Mouse (Mus musculus) liver, postnatal 0 days (tissue): ENCODE data around the gene Stk40. TPM values are rescaled to one million over a fixed set of nuclear protein-coding genes. Genes with fewer than 3 reads are reported as not detected.

ENCODE experiments used
- ATAC-seq: fragments of 200-750 bp; cut with Nextera tagmentation; 2 replicates; pipeline ENCODE4 v1.8.0; 2017; ENCODE audit warnings: mild to moderate bottlenecking, moderate library complexity
- DNase-seq: peaks from one replicate; pipeline ENCODE4 v3.0.0-alpha.2; 2016
- H3K27ac ChIP-seq: fragments of 300-500 bp; sonication (generic); 2 replicates; pipeline ENCODE4 v1.5.1; 2014; ENCODE audit warnings: antibody characterized with exemption, moderate library complexity, mild to moderate bottlenecking, low read depth
- H3K27me3 ChIP-seq: fragments of 300-500 bp; sonication (generic); 2 replicates; pipeline ENCODE4 v1.6.1; 2014; ENCODE audit warnings: low read length, control low read depth, mixed read lengths; ENCODE audit not compliant: insufficient read depth
- H3K36me3 ChIP-seq: fragments of 300-500 bp; sonication (generic); replicated peaks from 2 replicates; pipeline ENCODE4 v1.6.1; 2014; ENCODE audit warnings: mild to moderate bottlenecking, control low read depth, low read length, moderate library complexity, mixed read lengths; ENCODE audit not compliant: insufficient read depth
- H3K4me1 ChIP-seq: fragments of 300-500 bp; sonication (generic); 2 replicates; pipeline ENCODE4 v1.6.1; 2014; ENCODE audit warnings: antibody characterized with exemption, mild to moderate bottlenecking, control low read depth; ENCODE audit not compliant: insufficient read depth
- H3K4me2 ChIP-seq: fragments of 300-500 bp; sonication (generic); 2 replicates; pipeline ENCODE4 v1.6.1; 2014; ENCODE audit warnings: low read depth, mild to moderate bottlenecking, low read length, moderate library complexity, mixed read lengths
- H3K4me3 ChIP-seq: fragments of 300-500 bp; sonication (generic); 2 replicates; pipeline ENCODE4 v1.5.1; 2014; ENCODE audit warnings: low read depth, low read length
- H3K9ac ChIP-seq: fragments of 300-500 bp; sonication (generic); replicated peaks from 2 replicates; pipeline ENCODE4 v1.6.1; 2014; ENCODE audit warnings: mild to moderate bottlenecking, moderate library complexity
- H3K9me3 ChIP-seq: fragments of 300-500 bp; sonication (generic); 2 replicates; pipeline ENCODE4 v1.6.1; 2016; ENCODE audit warnings: mild to moderate bottlenecking, control low read depth, low read length, mixed read lengths
- CTCF ChIP-seq: sonication (generic); IDR thresholded peaks from 2 replicates; pipeline ENCODE4 v1.5.1; 2016; ENCODE audit warnings: antibody characterized with exemption, low read depth
- EP300 ChIP-seq: IDR thresholded peaks from 2 replicates; pipeline ENCODE4 v1.6.1; 2016; ENCODE audit warnings: antibody characterized with exemption, low read depth, mild to moderate bottlenecking
- WGBS: fragments of 180-500 bp; shearing (Covaris S2); extraction: QIAGEN DNeasy Blood & Tissue Kit; methylation state at CpG from one replicate; pipeline ENCODE4 v1.1.7; 2014; ENCODE audit not compliant: insufficient replicate concordance; 5-methylcytosine and 5-hydroxymethylcytosine counted together
- polyA plus RNA-seq: library from polyadenylated mRNA; unstranded; fragments of >200 nt; fragmentation: Nextera tagmentation; extraction: Ambion mirVana; gene quantifications from 2 replicates; pipeline ENCODE4 v1.2.1, GENCODE M21; 2015

Gene Stk40
- polyA plus RNA-seq, 1 experiment from 2014 or later, result 11.3 TPM

DNA sequence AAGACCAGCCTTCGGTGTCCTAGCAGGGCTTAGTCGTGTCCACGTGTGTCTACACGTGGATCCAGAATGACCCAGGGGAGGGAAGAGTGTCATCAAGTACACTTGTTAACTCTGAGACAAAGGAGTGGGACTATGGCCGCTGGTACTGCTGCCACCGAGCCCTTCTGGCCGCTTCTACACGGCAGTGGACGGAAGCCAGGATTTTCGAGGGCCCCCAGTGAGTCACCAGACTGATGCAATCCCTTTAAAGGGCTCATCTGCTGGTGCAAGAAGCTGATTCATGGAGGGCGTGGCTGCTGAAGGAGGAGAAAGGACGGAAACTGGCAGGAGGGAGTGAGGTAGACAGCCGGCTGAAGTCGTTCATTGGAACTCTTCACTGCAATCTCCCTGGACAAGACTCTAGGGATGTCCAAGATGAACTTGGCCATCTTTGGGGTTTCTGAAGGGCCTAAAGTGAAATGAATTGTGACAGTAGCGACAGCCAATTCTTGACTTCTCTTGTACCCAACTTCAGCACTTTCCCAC, 638 bp upstream of the Stk40 start:
- peak overlapping the region; percentile 94 for H3K27ac ChIP-seq
- H3K9ac ChIP-seq, result peak overlapping the region; percentile 39
- H3K27me3 ChIP-seq, result no peaks in the 10 kb centered on the region
- no peaks in the 10 kb centered on the region for H3K36me3 ChIP-seq
- H3K4me1 ChIP-seq, result peaks cover 52% of the 10 kb centered on the region
- TF ChIP-seq CTCF (no peak), EP300 (peak; percentile 82)
- peak overlapping the region; percentile 99 for H3K4me2 ChIP-seq
- no peaks in the 10 kb centered on the region for H3K9me3 ChIP-seq
- peak; percentile 84 for ATAC-seq
- H3K4me3 ChIP-seq, result peak overlapping the region; percentile 90
- peak; percentile 90 for DNase-seq
- WGBS, result 1% methylated on average over 15 of the region's 15 CpGs

DNA sequence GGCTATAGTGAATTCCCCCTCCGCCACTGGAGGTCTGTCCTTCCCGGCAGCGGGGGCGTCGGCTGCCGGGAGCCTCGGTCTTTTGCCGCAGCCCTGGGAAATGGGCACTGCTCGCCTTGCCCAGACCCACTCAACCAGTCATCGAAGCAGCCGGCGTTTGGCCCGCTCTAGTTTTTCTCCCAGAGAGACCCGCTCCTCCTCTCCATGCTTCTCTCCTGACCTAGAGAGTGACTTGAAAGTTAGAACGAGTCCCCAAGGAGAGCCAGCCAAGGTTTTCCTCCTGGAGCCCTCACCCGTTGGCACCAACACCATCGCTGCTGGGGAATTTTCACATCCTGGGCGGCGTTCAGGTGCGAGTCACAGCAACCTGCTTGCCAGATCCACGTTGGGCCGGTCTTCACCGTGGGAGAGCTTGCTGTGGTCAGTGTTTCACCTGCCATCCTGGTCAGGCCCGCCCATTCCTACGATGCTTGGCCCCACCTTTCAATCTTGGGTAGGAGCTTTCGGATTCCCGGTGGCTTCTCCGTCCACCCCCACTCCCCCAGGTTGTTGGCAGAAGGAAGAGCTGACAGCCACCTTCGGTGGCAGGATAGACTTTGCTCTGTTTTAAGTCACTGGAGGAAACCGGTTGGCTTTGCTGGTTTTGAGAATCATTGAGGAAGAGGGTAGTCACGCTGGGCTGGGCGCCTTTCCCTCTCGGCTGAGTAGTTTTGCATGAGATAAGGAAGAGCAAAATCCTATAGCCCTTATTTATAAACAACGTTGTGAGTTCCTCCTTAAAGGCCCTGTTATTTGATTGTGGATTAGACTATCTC, 711 bp downstream of the Stk40 start:
- DNase-seq (peak; percentile 50), ATAC-seq (no peak; the same call in 1 of the 2 replicates)
- H3K27ac ChIP-seq, result peak overlapping the region; percentile 94
- H3K9ac ChIP-seq, result peak overlapping the region; percentile 89
- H3K4me1 ChIP-seq, result peaks cover 57% of the 10 kb centered on the region
- peak overlapping the region; percentile 99 for H3K4me2 ChIP-seq
- H3K9me3 ChIP-seq, result no peaks in the 10 kb centered on the region
- no peaks in the 10 kb centered on the region for H3K27me3 ChIP-seq
- TF ChIP-seq CTCF, result no peak
- TF ChIP-seq EP300, result no peak
- no peaks in the 10 kb centered on the region for H3K36me3 ChIP-seq
- peak overlapping the region; percentile 90 for H3K4me3 ChIP-seq
- WGBS, result 1% methylated on average over 33 of the region's 34 CpGs

DNA sequence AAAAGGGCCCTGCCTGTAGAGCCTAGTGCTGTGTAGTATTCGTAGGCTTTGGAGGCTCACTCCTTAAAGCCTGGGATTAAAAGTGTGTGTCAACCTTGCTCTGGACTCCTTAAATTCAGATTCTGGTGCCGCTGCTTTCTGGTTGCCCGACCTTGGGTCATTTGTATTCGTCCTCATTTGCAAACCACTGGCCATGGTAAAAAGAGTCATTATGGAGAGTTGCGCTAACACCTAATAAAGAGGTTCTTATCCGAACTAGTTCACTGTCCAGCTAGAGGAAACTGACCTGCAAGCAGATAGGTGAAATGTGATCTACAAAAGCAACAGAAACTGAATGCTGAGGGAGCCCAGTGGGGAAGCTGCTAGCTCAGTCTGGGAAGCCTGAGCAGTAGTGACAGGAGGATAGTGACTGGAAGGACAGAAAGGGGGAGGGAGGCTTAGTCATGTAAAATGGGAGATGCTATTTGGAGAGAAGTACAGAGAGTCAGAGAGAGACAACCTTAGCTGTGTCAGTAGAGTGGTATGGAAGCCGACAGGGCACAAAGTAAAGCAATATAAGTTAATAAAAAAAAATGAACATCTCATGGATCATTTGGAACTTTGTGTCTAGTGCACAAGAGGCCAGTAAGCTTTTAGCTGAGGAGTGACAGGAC, 1.5 kb downstream of the Stk40 start:
- TF ChIP-seq CTCF (no peak), EP300 (no peak)
- Histone ChIP-seq H3K4me3 (peak overlapping the region; percentile 90; the same call in 1 of the 2 replicates), H3K4me2 (peak overlapping the region; percentile 99), H3K9ac (peak overlapping the region; percentile 89; the same call in 1 of the 2 replicates), H3K27me3 (no peaks in the 10 kb centered on the region), H3K36me3 (no peaks in the 10 kb centered on the region), H3K9me3 (no peaks in the 10 kb centered on the region), H3K27ac (peak overlapping the region; percentile 94; the same call in 1 of the 2 replicates), H3K4me1 (peaks cover 62% of the 10 kb centered on the region)
- 73% methylated on average over 7 of the region's 7 CpGs for WGBS
- no peak for ATAC-seq
- no peak for DNase-seq

DNA sequence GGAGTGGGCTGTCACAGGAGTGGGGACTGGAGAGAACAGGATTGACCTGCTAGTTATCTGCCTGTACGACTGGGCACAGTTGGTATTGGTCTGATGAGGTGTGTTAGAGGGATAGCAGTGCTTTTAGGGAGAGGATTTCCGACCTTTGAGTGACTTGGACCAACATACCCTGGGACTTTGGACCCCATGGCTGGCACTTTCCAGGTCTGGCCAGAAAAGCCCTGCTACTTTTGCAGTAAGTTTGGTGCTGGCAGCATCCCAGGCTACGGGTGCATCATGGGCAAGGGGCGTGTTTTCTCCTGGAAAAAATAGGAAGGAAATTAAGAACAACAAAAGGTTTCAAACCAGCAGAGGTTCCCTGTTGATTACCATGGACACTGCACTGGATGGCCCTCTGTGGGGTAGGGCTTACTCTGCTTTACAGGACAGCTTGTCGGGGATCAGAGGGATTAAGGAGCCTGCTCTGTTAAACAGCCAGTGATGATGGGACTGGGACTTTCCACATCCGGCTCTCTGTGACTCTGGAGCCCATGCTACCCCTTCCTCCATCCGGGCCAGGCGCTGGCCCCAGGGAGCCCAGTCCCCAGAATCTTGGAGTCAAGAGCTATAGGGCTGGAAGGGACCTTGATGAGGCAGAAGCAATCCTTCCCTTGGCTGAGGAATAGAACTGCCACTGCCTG, 4.4 kb downstream of the Stk40 start:
- H3K4me2 ChIP-seq, result peak overlapping the region; percentile 44
- no peak for TF ChIP-seq CTCF
- TF ChIP-seq EP300, result no peak
- WGBS, result 58% methylated on average over 8 of the region's 8 CpGs
- H3K36me3 ChIP-seq, result no peaks in the 10 kb centered on the region
- no peaks in the 10 kb centered on the region for H3K27me3 ChIP-seq
- peak overlapping the region; percentile 40 for H3K9ac ChIP-seq
- peaks cover 61% of the 10 kb centered on the region for H3K4me1 ChIP-seq
- H3K27ac ChIP-seq, result peak overlapping the region; percentile 91
- H3K4me3 ChIP-seq, result no peak overlapping the region
- H3K9me3 ChIP-seq, result no peaks in the 10 kb centered on the region
- DNase-seq, result peak; percentile 66
- peak; percentile 6; the same call in 1 of the 2 replicates for ATAC-seq

DNA sequence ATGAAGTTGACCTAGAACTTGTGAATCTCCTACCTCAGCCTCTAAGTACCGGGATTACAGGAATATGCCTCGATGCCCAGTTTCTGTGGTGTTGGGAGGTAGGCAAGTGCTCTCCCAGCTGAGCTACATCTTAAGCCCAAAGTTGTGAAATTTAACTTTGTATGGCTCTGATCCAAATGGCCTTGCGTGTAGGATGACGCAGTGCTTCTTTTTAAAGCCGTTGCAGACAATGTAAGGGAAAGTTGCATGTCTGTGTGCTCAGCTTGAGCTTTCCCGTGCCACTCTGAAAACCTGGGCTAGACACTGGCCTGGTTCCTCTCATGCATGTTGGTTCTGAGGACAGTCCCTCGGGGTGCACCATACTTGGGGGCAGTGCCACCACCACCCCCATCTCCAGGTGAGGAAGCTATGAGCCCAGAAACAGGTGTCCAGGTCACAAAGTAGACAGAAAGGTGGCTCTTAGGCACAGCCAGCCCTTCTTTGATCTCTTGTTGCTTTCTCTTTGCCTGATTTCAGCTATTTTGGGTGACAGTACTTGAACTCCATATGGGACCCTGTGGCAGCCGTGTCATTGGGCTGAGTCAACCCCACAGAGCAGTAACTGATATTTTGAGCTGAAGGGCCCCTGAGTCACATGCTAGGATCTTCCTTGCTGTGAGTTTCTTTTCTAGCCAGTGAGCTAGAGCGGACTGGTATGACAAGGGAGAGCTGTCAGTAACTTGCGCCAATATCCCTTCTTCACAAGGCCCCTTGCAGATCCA, 6.0 kb downstream of the Stk40 start:
- Histone ChIP-seq H3K4me2 (peak overlapping the region; percentile 55), H3K4me1 (peaks cover 58% of the 10 kb centered on the region), H3K27ac (peak overlapping the region; percentile 91), H3K9ac (peak overlapping the region; percentile 49), H3K4me3 (no peak overlapping the region), H3K36me3 (no peaks in the 10 kb centered on the region), H3K27me3 (no peaks in the 10 kb centered on the region), H3K9me3 (no peaks in the 10 kb centered on the region)
- ATAC-seq, result no peak
- DNase-seq, result no peak
- no peak for TF ChIP-seq EP300
- TF ChIP-seq CTCF, result no peak
- WGBS, result 55% methylated on average over 10 of the region's 10 CpGs
